Mouse (Mus musculus): ENCODE data around the gene Ppfia2.
A peak's percentile ranks its signal among the peaks of the same experiment; 100 is the strongest.

The Ppfia2 gene

GRCm38 (mm10) chr10:106665221-106665620, 195.1 kb downstream of the Ppfia2 start:
- DNase-seq (ENCODE audit: low spot score in 2 of 2) = no peak

GRCm38 (mm10) chr10:106670170-106670569, 200.0 kb downstream of the Ppfia2 start:
- DNase-seq (ENCODE audit: low spot score in 2 of 2) = no peak

- DNase-seq (ENCODE audit: low spot score in 2 of 2) = peak; percentile 18 to 26
These were observed 211.3 kb downstream of the Ppfia2 start for GRCm38 (mm10) chr10:106681395-106681794.

GRCm38 (mm10) chr10:106685519-106685918, 215.4 kb downstream of the Ppfia2 start:
- no peak for DNase-seq (ENCODE audit: low spot score in 2 of 2)

- no peak for DNase-seq (ENCODE audit: low spot score in 2 of 2)
These were observed 249.8 kb downstream of the Ppfia2 start for GRCm38 (mm10) chr10:106719936-106720335.

GRCm38 (mm10) chr10:106732265-106732664, 262.1 kb downstream of the Ppfia2 start:
- DNase-seq (ENCODE audit: low spot score in 2 of 2) = no peak

GRCm38 (mm10) chr10:106736230-106737063, 266.3 kb downstream of the Ppfia2 start:
- DNase-seq (ENCODE audit: low spot score in 2 of 2) = no peak

GRCm38 (mm10) chr10:106738190-106738589, 268.1 kb downstream of the Ppfia2 start:
- no peak for DNase-seq (ENCODE audit: low spot score in 2 of 2)

GRCm38 (mm10) chr10:106744966-106745365, 274.8 kb downstream of the Ppfia2 start:
- DNase-seq (ENCODE audit: low spot score in 2 of 2) = no peak

GRCm38 (mm10) chr10:106761061-106761460, 290.9 kb downstream of the Ppfia2 start:
- DNase-seq (ENCODE audit: low spot score in 2 of 2) = peak; percentile 68 to 83

- no peak for DNase-seq (ENCODE audit: low spot score in 2 of 2)
These were observed 293.6 kb downstream of the Ppfia2 start for GRCm38 (mm10) chr10:106763785-106764184.

- DNase-seq (ENCODE audit: low spot score in 2 of 2) = no peak
These were observed 305.4 kb downstream of the Ppfia2 start for GRCm38 (mm10) chr10:106775571-106775970.

GRCm38 (mm10) chr10:106815447-106815846, 345.3 kb downstream of the Ppfia2 start:
- DNase-seq (ENCODE audit: low spot score in 2 of 2) = peak in 1 of 2 experiments; percentile 9

- no peak for DNase-seq (ENCODE audit: low spot score in 2 of 2)
These were observed 348.2 kb downstream of the Ppfia2 start for GRCm38 (mm10) chr10:106818381-106818780.

- DNase-seq (ENCODE audit: low spot score in 2 of 2) = no peak
These were observed 354.1 kb downstream of the Ppfia2 start for GRCm38 (mm10) chr10:106824215-106824614.

- peak; percentile 22 to 24 for DNase-seq (ENCODE audit: low spot score in 2 of 2)
These were observed 368.3 kb downstream of the Ppfia2 start for GRCm38 (mm10) chr10:106838476-106838875.

GRCm38 (mm10) chr10:106858106-106858505, 388.0 kb downstream of the Ppfia2 start:
- no peak for DNase-seq (ENCODE audit: low spot score in 2 of 2)

- DNase-seq (ENCODE audit: low spot score in 2 of 2) = no peak
These were observed 400.1 kb downstream of the Ppfia2 start for GRCm38 (mm10) chr10:106870233-106870632.

- DNase-seq (ENCODE audit: low spot score in 2 of 2) = no peak
These were observed 401.7 kb downstream of the Ppfia2 start for GRCm38 (mm10) chr10:106871847-106872246.

- no peak for DNase-seq (ENCODE audit: low spot score in 2 of 2)
These were observed 402.6 kb downstream of the Ppfia2 start for GRCm38 (mm10) chr10:106872714-106873113.

- no peak for DNase-seq (ENCODE audit: low spot score in 2 of 2)
These were observed 411.2 kb downstream of the Ppfia2 start for GRCm38 (mm10) chr10:106881330-106881729.

- DNase-seq (ENCODE audit: low spot score in 2 of 2) = no peak
These were observed 426.2 kb downstream of the Ppfia2 start for GRCm38 (mm10) chr10:106896351-106896750.

- no peak for DNase-seq (ENCODE audit: low spot score in 2 of 2)
These were observed 440.0 kb downstream of the Ppfia2 start for GRCm38 (mm10) chr10:106910108-106910507.

GRCm38 (mm10) chr10:106913032-106913431, 442.9 kb downstream of the Ppfia2 start:
- DNase-seq (ENCODE audit: low spot score in 2 of 2) = no peak
